ENCODE assay signal across 8 mouse cellular contexts in the genomic region with DNA sequence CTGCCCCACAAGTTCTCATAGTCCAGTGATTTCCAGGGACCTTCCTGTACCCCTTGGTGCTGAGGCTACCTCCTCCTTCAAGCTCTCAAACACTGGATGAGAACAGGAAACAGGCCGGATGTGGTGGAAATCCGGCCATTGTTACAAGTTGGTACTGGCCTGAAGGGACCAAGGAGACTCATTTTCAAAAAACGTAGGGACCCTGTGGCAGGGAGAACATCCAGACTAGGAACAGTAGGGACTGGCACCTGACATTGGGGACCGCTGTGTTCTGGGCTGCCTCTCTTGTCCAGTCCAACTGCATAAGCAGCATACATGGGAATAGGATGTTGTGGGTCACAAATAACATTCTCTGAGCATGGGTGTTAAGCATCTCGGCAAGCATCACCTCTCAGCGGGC. TPM values are rescaled to one million over a fixed set of nuclear protein-coding genes. Genes with fewer than 3 reads are reported as not detected.
DNase-seq lines count a peak whose midpoint lies in the region; ATAC-seq and TF ChIP-seq lines count a peak whose summit lies in the region.

No protein-coding gene starts in this region.

- TF ChIP-seq POLR2A in small intestine, adult 2 months (IDR thresholded peaks at IDR 0.05; ENCODE audit: low read depth, low read length): no peak

- WGBS in hindbrain, embryonic 16.5 days: 82% methylated on average over 6 of the region's 6 CpGs
- WGBS in liver, embryonic 15.5 days (ENCODE audit: insufficient replicate concordance): 37% methylated on average over 6 of the region's 6 CpGs
- 80% methylated on average over 6 of the region's 6 CpGs for WGBS in small intestine, adult 2 months

- no peak for DNase-seq in layer of hippocampus, adult 2 months (ENCODE audit: low spot score in 2 of 2)
- DNase-seq in layer of hippocampus, postnatal 10 days (ENCODE audit: low spot score in 2 of 2): no peak
- no peak for DNase-seq in cerebellum, adult 11 months
- DNase-seq in embryo, embryonic 11 days: no peak

- peak overlapping the region; percentile 72 for H3K27ac ChIP-seq in layer of hippocampus, adult 2 months
- peak overlapping the region; percentile 2; the same call in 1 of the 2 replicates for H3K27ac ChIP-seq in hindbrain, embryonic 16.5 days (ENCODE audit: low read depth, low read length)
- no peak overlapping the region for H3K27ac ChIP-seq in liver, embryonic 15.5 days (replicated peaks)
- H3K27ac ChIP-seq in small intestine, adult 2 months (ENCODE audit: insufficient read depth, low read depth, low read length): 0 out of 2 replicates have a peak overlapping the region, but pooled peaks have one; percentile 6

- H3K36me3 ChIP-seq in hindbrain, embryonic 16.5 days (ENCODE audit: control insufficient read depth, insufficient read depth, low read length): peaks cover 30% of the 10 kb centered on the region
- H3K36me3 ChIP-seq in liver, embryonic 15.5 days (replicated peaks): peaks cover 47% of the 10 kb centered on the region
- H3K36me3 ChIP-seq in small intestine, adult 2 months (ENCODE audit: control insufficient read depth, insufficient read depth, low read length): peaks cover 42% of the 10 kb centered on the region

- peak overlapping the region; percentile 84 for H3K4me2 ChIP-seq in hindbrain, embryonic 16.5 days (ENCODE audit: low read length)
- H3K4me2 ChIP-seq in liver, embryonic 15.5 days: peak overlapping the region; percentile 91

- ATAC-seq in hindbrain, embryonic 16.5 days: no peak
- ATAC-seq in liver, embryonic 15.5 days (ENCODE audit: insufficient read depth): no peak
- no peak for ATAC-seq in megakaryocyte-erythroid progenitor cell, adult 5-6 weeks (replicated peaks; ENCODE audit: low FRiP score, low TSS enrichment, poor library complexity, severe bottlenecking)

- peaks cover 28% of the 10 kb centered on the region for H3K4me1 ChIP-seq in hindbrain, embryonic 16.5 days (ENCODE audit: control insufficient read depth, insufficient read depth, low read depth, low read length)
- peaks cover 49% of the 10 kb centered on the region for H3K4me1 ChIP-seq in liver, embryonic 15.5 days (replicated peaks)
- H3K4me1 ChIP-seq in small intestine, adult 2 months (ENCODE audit: control insufficient read depth, insufficient read depth, insufficient read length, low read length): peaks cover 7% of the 10 kb centered on the region

- H3K27me3 ChIP-seq in hindbrain, embryonic 16.5 days (replicated peaks; ENCODE audit: control insufficient read depth, insufficient read depth, low read length): no peaks in the 10 kb centered on the region
- no peaks in the 10 kb centered on the region for H3K27me3 ChIP-seq in liver, embryonic 15.5 days
- no peaks in the 10 kb centered on the region for H3K27me3 ChIP-seq in small intestine, adult 2 months (ENCODE audit: control insufficient read depth, insufficient read depth, low read length)

- no peaks in the 10 kb centered on the region for H3K9me3 ChIP-seq in hindbrain, embryonic 16.5 days (ENCODE audit: control insufficient read depth, low read length)
- H3K9me3 ChIP-seq in liver, embryonic 15.5 days (replicated peaks): no peaks in the 10 kb centered on the region

- H3K4me3 ChIP-seq in layer of hippocampus, adult 2 months: peak overlapping the region; percentile 86
- no peak overlapping the region for H3K4me3 ChIP-seq in hindbrain, embryonic 16.5 days (ENCODE audit: low read length)
- no peak overlapping the region for H3K4me3 ChIP-seq in liver, embryonic 15.5 days (replicated peaks)
- no peak overlapping the region for H3K4me3 ChIP-seq in small intestine, adult 2 months (ENCODE audit: low read depth, low read length)

- no peak for TF ChIP-seq CTCF in layer of hippocampus, adult 2 months (conservative IDR thresholded peaks at IDR 0.05)
- no peak for TF ChIP-seq CTCF in small intestine, adult 2 months (IDR thresholded peaks at IDR 0.05; ENCODE audit: extremely low read depth, insufficient read length, insufficient replicate concordance, low read depth, low read length)

- H3K9ac ChIP-seq in hindbrain, embryonic 16.5 days (ENCODE audit: low read depth, low read length): no peak overlapping the region
- H3K9ac ChIP-seq in liver, embryonic 15.5 days: no peak overlapping the region

RNA-seq across cellular contexts. Expression of a gene that starts 3.5 kb away (rescaled TPM):
- total RNA-seq in layer of hippocampus, adult 2 months (2021): 100 to 1,000 TPM; 154 to 163 TPM
- 100 to 1,000 TPM; 147 to 167 TPM for total RNA-seq in layer of hippocampus, postnatal 10 days (2021)
- 52.8 and 60.3 TPM in 2 replicates for polyA plus RNA-seq in hindbrain, embryonic 16.5 days (2015; fragmentation: Nextera tagmentation; extraction: Ambion mirVana)
- 11.3 and 12.9 TPM in 2 replicates for polyA plus RNA-seq in liver, embryonic 15.5 days (2015; fragmentation: Nextera tagmentation; extraction: Ambion mirVana)
- polyA plus RNA-seq in small intestine, adult 2 months (2012; rRNA removed): 42.3 and 77.4 TPM in 2 replicates
- 36.1 and 44.2 TPM in 2 replicates for total RNA-seq in megakaryocyte-erythroid progenitor cell, adult 5-6 weeks (2014; fragmentation: Nextera tagmentation)
- total RNA-seq in megakaryocyte-erythroid progenitor cell, adult 5-6 weeks (2017): 22.1 and 25.1 TPM in 2 replicates

RNA-seq across cellular contexts. Expression of a gene that starts 18.9 kb away (rescaled TPM):
- total RNA-seq in layer of hippocampus, adult 2 months (2021): 10 to 100 TPM; 49.2 to 49.4 TPM
- total RNA-seq in layer of hippocampus, postnatal 10 days (2021): 10 to 100 TPM; 56.1 to 58.8 TPM
- polyA plus RNA-seq in hindbrain, embryonic 16.5 days (2015; fragmentation: Nextera tagmentation; extraction: Ambion mirVana): 88.3 and 100 TPM in 2 replicates
- 29.4 and 33.9 TPM in 2 replicates for polyA plus RNA-seq in liver, embryonic 15.5 days (2015; fragmentation: Nextera tagmentation; extraction: Ambion mirVana)
- 16.5 and 42.8 TPM in 2 replicates for polyA plus RNA-seq in small intestine, adult 2 months (2012; rRNA removed)
- total RNA-seq in megakaryocyte-erythroid progenitor cell, adult 5-6 weeks (2014; fragmentation: Nextera tagmentation): 124 and 132 TPM in 2 replicates
- 29.4 and 45.6 TPM in 2 replicates for total RNA-seq in megakaryocyte-erythroid progenitor cell, adult 5-6 weeks (2017)

RNA-seq across cellular contexts. Expression of a gene that starts 19.3 kb away (rescaled TPM):
- total RNA-seq in layer of hippocampus, adult 2 months (2021): 10 to 100 TPM; 32.2 to 38.5 TPM
- 10 to 100 TPM; 38.8 to 40.9 TPM for total RNA-seq in layer of hippocampus, postnatal 10 days (2021)
- polyA plus RNA-seq in hindbrain, embryonic 16.5 days (2015; fragmentation: Nextera tagmentation; extraction: Ambion mirVana): 21.1 and 23.6 TPM in 2 replicates
- polyA plus RNA-seq in liver, embryonic 15.5 days (2015; fragmentation: Nextera tagmentation; extraction: Ambion mirVana): 8.6 and 13.6 TPM in 2 replicates
- polyA plus RNA-seq in small intestine, adult 2 months (2012; rRNA removed): 1.3 and 3.6 TPM in 2 replicates
- total RNA-seq in megakaryocyte-erythroid progenitor cell, adult 5-6 weeks (2014; fragmentation: Nextera tagmentation): 51.6 and 123 TPM in 2 replicates
- 327 and 333 TPM in 2 replicates for total RNA-seq in megakaryocyte-erythroid progenitor cell, adult 5-6 weeks (2017)

RNA-seq across cellular contexts. Expression of a gene that starts 33.8 kb away (rescaled TPM):
- 10 to 100 TPM; 19.2 to 20.5 TPM for total RNA-seq in layer of hippocampus, adult 2 months (2021)
- total RNA-seq in layer of hippocampus, postnatal 10 days (2021): 10 to 100 TPM; 54.0 to 54.1 TPM
- 31.1 and 34.0 TPM in 2 replicates for polyA plus RNA-seq in hindbrain, embryonic 16.5 days (2015; fragmentation: Nextera tagmentation; extraction: Ambion mirVana)
- polyA plus RNA-seq in liver, embryonic 15.5 days (2015; fragmentation: Nextera tagmentation; extraction: Ambion mirVana): 0.09 TPM in 1 of 2 replicates, not detected in the other
- not detected in 2 replicates for polyA plus RNA-seq in small intestine, adult 2 months (2012; rRNA removed)
- not detected in 2 replicates for total RNA-seq in megakaryocyte-erythroid progenitor cell, adult 5-6 weeks (2014; fragmentation: Nextera tagmentation)
- total RNA-seq in megakaryocyte-erythroid progenitor cell, adult 5-6 weeks (2017): not detected in 2 replicates

RNA-seq across cellular contexts. Expression of a gene that starts 41.7 kb away (rescaled TPM):
- total RNA-seq in layer of hippocampus, adult 2 months (2021): 10 to 100 TPM; 21.4 to 23.3 TPM
- 10 to 100 TPM; 23.6 to 28.3 TPM for total RNA-seq in layer of hippocampus, postnatal 10 days (2021)
- 34.0 and 35.9 TPM in 2 replicates for polyA plus RNA-seq in hindbrain, embryonic 16.5 days (2015; fragmentation: Nextera tagmentation; extraction: Ambion mirVana)
- 17.0 and 19.3 TPM in 2 replicates for polyA plus RNA-seq in liver, embryonic 15.5 days (2015; fragmentation: Nextera tagmentation; extraction: Ambion mirVana)
- 51.5 and 143 TPM in 2 replicates for polyA plus RNA-seq in small intestine, adult 2 months (2012; rRNA removed)
- total RNA-seq in megakaryocyte-erythroid progenitor cell, adult 5-6 weeks (2014; fragmentation: Nextera tagmentation): 22.0 and 27.2 TPM in 2 replicates
- total RNA-seq in megakaryocyte-erythroid progenitor cell, adult 5-6 weeks (2017): 9.2 and 17.9 TPM in 2 replicates
